ENCODE assay signal across 13 mouse cellular contexts in the genomic region with DNA sequence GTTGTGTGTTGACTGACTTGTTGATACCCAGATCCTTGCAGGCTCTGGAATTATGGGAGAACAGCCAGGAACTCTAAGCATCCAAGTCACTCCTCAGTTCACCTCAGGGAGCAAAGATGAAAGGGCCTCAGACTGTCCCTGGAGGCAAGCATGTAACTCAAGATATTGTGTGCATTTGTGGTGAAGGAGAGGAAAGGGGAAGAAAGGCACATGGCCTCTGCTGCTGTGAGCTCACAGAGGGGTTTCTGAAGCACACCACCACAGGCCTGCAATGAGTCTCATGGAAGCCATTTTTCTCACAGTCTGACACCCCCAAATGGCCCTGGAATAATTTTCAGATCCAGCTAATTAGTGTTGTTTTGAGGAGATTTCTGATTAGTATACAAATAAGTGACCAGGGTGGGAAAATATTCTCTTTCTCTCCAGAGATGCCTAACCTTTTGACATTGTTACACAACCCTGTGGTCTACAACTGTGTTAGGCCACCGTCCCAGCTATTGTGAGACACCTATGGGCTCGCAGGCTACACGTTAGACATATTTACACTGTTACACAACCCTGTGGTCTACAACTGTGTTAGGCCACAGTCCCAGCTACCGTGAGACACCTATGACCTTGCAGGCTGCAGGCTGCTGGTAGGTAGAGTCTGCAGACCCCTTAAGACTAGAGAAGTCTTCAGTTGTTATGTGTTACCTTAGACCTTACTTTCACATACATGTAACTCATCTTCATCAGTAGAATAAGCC.
"Had no signal": no experiment of that assay in that cellular context is flagged by ENCODE, and none has a peak within 500 bp of the region (broad histone marks: within the 10 kb centered on the region; RNA-seq: fewer than 3 reads in every experiment).

No protein-coding gene starts in this region.

- ATAC-seq: intestine, embryonic 15.5 days had no signal

- DNase-seq: kidney, adult 2 months; kidney, postnatal 14 days; lung, embryonic 14.5 days; lung, postnatal 10 days; lung, postnatal 4 days; midbrain, embryonic 14.5 days; thymus, postnatal 4 days had no signal

- H3K9ac ChIP-seq: intestine, embryonic 15.5 days; kidney, embryonic 15.5 days; limb, embryonic 15.5 days; lung, embryonic 14.5 days; neural tube, embryonic 15.5 days had no signal

- H3K27me3 ChIP-seq: intestine, embryonic 15.5 days; kidney, embryonic 15.5 days; limb, embryonic 15.5 days; neural tube, embryonic 15.5 days had no signal

- H3K4me2 ChIP-seq: intestine, embryonic 15.5 days; kidney, embryonic 15.5 days; limb, embryonic 15.5 days; lung, embryonic 14.5 days; neural tube, embryonic 15.5 days had no signal

- H3K9me3 ChIP-seq: intestine, embryonic 15.5 days; limb, embryonic 15.5 days; neural tube, embryonic 15.5 days had no signal

- H3K4me1 ChIP-seq: intestine, embryonic 15.5 days; limb, embryonic 15.5 days had no signal

- H3K27ac ChIP-seq: intestine, embryonic 15.5 days; kidney, embryonic 15.5 days; limb, embryonic 15.5 days; neural tube, embryonic 15.5 days; stomach, postnatal 0 days had no signal

- H3K4me3 ChIP-seq: intestine, embryonic 15.5 days; kidney, embryonic 15.5 days; limb, embryonic 15.5 days; myocyte; neural tube, embryonic 15.5 days had no signal
